Mouse (Mus musculus) forelimb bud, embryonic 11.5 days (tissue): ENCODE data around the gene Hmg20b.
A peak's percentile ranks its signal among the peaks of the same experiment; 100 is the strongest.

Experiments used
- DNase-seq: peaks from one replicate; pipeline ENCODE4 v3.0.0-alpha.2; 2012; ENCODE audit warnings: low read depth, low spot score

Gene Hmg20b

GRCm38 (mm10) chr10:81326858-81327257, 23.4 kb downstream of the Hmg20b start:
- DNase-seq, result no peak

GRCm38 (mm10) chr10:81325781-81326180, 24.5 kb downstream of the Hmg20b start:
- no peak for DNase-seq

GRCm38 (mm10) chr10:81325176-81325575, 25.1 kb downstream of the Hmg20b start:
- DNase-seq, result no peak

GRCm38 (mm10) chr10:81323791-81324530, 26.3 kb downstream of the Hmg20b start:
- no peak for DNase-seq

DNA sequence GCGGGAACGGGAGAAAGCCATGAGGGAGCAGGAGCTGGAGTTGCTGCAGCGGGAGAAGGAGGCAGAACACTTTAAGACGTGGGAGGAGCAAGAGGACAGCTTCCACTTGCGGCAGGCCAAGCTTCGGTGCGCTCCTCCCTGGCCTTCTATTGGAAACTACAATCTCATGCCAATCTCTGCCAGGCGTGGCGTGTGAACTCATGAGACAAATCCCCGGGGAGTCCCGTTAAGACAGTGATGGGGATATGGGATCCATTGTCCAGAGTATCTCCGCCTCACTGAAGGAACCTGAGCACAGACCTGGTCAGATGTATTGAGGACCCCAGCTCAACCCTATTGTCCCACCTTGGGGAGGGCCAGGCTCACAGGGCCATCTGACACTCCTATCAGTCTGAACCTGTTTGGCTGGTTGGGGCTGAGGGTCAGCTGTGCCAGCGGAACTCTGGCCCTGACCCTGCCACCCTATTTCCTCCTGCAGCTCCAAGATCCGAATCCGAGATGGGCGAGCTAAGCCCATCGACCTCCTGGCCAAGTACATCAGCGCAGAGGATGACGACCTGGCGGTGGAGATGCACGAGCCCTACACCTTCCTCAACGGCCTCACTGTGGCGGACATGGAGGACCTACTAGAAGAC, 27.0 kb downstream of the Hmg20b start:
- no peak for DNase-seq

DNA sequence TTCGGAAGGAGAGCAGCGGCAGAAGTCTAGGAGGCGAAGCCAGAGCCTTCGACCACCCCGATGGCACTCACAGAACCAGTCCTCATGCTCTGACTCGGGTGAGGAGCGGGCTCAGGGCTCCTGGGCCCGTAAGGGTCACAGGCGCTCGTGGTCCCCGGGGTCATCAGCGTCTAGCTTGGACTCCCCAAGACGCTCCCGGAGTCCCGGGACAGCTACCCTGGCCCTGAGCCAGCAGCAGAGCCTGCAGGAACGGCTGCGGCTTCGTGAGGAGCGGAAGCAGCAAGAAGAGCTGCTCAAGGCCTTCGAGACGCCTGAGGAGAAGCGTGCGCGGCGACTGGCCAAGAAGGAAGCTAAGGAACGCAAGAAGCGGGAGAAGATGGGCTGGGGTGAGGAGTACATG, 27.8 kb downstream of the Hmg20b start:
- no peak for DNase-seq

DNA sequence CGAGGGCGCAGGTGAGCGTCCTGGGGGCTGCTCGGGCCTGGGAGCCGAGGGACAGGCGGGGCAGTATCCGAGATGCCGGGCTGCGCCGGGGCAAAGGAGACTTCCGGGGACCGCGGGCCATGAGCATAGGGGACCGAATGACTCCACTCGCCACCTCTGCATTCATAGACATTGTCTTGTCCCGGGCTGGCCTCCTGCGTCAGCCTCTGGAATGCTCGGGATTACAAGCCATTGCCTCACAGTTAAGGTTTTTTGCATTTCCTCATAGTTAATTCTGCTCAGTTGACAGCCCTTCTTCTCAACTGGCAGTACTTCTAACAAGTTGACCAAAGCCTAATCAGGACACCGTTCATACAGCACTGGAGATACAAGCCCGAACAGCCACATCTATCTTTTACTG, 28.8 kb downstream of the Hmg20b start:
- no peak for DNase-seq

- DNase-seq, result peak; percentile 100
These were observed 29.5 kb downstream of the Hmg20b start, which contains the start of gene Cactin for GRCm38 (mm10) chr10:81320550-81321347. Gene Cactin, plus strand, starts transcription at chr10:81321103.

DNA sequence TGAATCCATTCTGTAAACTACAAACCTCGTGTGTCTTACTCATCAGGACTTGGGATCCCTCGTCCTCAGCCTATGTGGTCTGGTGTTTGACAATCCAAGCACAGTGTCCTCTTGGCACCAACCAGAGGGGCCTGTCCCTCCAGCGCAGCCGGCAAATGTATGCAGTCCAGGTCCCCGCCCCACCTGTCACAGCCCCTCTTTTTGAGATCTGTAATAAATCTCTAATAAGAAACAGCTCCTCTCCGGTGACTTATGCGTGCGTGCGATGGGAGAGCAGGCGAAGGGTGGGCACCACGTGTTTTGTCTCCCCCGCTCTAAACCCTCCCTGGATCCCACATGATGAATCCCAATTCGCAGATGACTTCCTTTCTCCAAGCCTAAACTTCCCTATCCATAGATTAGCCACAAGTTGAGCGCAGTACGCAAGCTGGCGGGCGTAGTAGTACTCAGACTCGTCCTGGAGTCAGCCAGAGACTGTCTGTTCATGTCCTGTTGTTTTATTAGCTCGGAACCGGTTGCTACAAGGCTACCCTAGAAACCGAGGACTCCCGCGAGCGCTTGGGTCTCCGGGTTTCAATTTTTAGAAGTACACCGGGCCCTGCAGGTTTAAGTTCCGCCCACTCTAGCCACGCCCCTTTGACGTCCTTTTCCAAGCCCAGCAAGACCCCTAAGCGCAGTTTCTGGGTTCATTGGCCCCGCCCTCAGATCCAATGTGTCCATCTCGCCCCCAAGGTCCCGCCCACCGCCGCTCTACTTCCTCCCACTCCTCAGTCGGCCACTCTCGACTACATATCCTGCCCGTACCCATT, 30.3 kb downstream of the Hmg20b start:
- peak; percentile 98 for DNase-seq

DNA sequence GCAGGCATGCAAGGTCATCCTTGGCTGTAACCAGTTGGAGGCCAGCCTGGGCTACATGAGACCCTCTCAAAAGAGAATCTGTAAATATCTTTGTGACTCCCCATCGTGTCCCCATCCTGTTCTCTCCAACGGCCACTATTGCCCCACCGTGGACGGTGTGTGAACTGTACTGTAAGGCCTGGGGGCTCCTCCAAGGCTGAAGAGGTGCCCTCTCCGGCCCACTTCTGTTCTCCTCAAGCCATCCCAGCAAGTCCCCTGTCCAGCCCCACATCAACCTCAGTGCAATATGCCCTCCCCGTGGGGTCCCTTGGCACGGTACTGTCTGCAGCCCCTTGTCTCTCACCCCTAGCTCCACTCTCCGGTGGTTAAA, 31.0 kb downstream of the Hmg20b start:
- DNase-seq, result no peak

GRCm38 (mm10) chr10:81318589-81319329, 31.5 kb downstream of the Hmg20b start:
- no peak for DNase-seq

GRCm38 (mm10) chr10:81317273-81317672, 33.0 kb downstream of the Hmg20b start:
- DNase-seq, result no peak

- no peak for DNase-seq
These were observed 33.8 kb downstream of the Hmg20b start for GRCm38 (mm10) chr10:81316338-81317060.

DNA sequence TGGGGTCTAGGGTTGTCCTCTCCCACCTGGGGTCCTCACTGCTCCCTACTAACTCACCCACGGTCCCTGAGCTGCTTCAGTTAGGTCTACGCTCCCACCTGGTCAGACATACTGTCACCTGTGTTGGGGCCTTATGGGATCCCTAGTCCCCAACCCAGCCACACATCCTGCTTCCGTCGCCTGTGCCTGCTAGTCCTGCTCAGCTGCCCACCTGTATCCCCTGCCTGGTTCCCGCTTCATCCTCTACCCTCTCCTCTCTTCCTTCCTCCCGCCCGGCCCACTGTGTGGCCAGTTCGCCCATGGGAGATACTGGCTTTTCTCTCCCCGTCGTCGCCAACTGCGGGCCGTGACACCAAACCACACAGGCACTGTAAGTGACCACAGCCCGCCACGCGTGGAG, 34.7 kb downstream of the Hmg20b start:
- no peak for DNase-seq

- DNase-seq, result no peak
These were observed 36.1 kb downstream of the Hmg20b start for GRCm38 (mm10) chr10:81314201-81314600.

- no peak for DNase-seq
These were observed 36.7 kb downstream of the Hmg20b start for GRCm38 (mm10) chr10:81313581-81313980.

DNA sequence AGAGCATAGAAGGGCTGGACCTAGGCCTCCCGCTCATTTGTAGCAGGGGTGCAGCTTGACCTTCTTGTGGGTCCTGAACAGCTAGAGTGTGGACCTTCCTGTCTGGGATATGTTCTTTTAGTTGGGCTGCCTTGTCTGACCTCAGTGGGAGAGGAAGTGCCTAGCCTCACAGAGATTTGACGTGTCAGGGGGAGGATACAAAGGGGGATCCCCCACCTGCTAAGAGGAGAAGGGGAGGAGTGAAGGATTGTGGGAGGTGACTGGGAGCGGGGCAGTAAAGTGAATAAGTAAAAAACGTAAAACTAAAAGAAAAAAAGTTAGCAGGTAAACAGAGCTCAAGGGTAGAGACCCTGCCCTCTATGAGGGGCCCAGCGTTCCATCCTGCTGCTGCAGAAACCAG, 40.7 kb downstream of the Hmg20b start:
- no peak for DNase-seq

DNA sequence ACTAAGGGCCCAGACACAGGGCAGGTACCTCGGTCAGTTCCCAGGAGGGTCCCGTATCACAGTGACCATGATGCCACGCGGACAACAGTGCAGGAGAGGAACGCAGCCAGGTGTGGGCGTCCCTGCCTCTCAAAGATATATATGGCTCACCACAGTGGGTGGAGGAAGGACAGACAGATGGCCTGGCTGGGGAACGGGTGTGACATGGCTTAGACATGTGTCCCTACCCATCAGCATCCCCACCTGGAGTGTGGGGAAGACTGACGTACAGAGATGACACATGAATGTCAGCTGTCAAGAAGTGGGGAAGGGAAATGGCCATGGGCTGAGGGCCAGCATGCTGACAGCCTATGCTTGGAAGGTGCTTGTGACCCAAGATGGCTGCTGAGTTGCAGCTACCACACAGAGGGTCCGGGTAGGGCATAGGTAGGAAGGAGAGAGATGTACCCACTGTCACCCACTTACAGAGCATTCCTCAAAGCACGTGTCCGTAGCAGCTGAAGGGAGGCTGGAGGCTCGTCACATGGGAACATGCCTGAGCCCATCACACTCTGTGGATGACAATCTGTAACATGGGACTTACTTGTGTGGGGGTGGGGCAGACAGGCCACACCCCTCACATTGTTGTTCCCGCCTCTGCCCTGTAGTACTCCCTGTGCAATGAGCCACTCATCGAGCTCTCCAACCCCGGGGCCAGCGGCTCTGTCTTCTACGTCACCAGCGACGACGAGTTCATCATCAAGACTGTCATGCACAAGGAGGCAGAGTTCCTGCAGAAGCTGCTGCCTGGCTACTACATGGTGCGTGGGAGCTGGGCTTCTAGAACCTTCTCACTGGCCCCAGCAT, 43.2 kb downstream of the Hmg20b start:
- DNase-seq, result no peak

GRCm38 (mm10) chr10:81306173-81306668, 44.1 kb downstream of the Hmg20b start:
- no peak for DNase-seq
